Mouse (Mus musculus) retina, embryonic 14.5 days (tissue): ENCODE results near the gene Bahcc1.
A peak's percentile ranks its signal among the peaks of the same experiment; 100 is the strongest.

ENCODE experiments used
- DNase-seq: peaks from one replicate; pipeline ENCODE4 v3.0.0-alpha.2; 2015; ENCODE audit warnings: low spot score

Bahcc1 gene

GRCm38 (mm10) chr11:120242726-120243530 lies 10.2 kb downstream of the Bahcc1 start:
- peak; percentile 25 for DNase-seq

GRCm38 (mm10) chr11:120243531-120243820 lies 10.7 kb downstream of the Bahcc1 start:
- DNase-seq = no peak

GRCm38 (mm10) chr11:120248160-120248793 lies 15.5 kb downstream of the Bahcc1 start:
- no peak for DNase-seq

- no peak for DNase-seq
These were observed 16.2 kb downstream of the Bahcc1 start for GRCm38 (mm10) chr11:120248899-120249298.

GRCm38 (mm10) chr11:120250991-120251949 lies 18.5 kb downstream of the Bahcc1 start:
- DNase-seq = no peak

GRCm38 (mm10) chr11:120251950-120252308 lies 19.2 kb downstream of the Bahcc1 start:
- no peak for DNase-seq

GRCm38 (mm10) chr11:120252398-120252797 lies 19.7 kb downstream of the Bahcc1 start:
- DNase-seq = no peak

- DNase-seq = no peak
These were observed 20.3 kb downstream of the Bahcc1 start for GRCm38 (mm10) chr11:120252843-120253645.

- DNase-seq = no peak
These were observed 21.0 kb downstream of the Bahcc1 start for GRCm38 (mm10) chr11:120253646-120254315.

GRCm38 (mm10) chr11:120254420-120254819 lies 21.7 kb downstream of the Bahcc1 start:
- no peak for DNase-seq

GRCm38 (mm10) chr11:120255038-120255437 lies 22.3 kb downstream of the Bahcc1 start:
- no peak for DNase-seq

- no peak for DNase-seq
These were observed 22.8 kb downstream of the Bahcc1 start for GRCm38 (mm10) chr11:120255499-120255898.

GRCm38 (mm10) chr11:120256108-120256507 lies 23.4 kb downstream of the Bahcc1 start:
- no peak for DNase-seq

- no peak for DNase-seq
These were observed 23.8 kb downstream of the Bahcc1 start for GRCm38 (mm10) chr11:120256543-120256942.

GRCm38 (mm10) chr11:120256981-120257820 lies 24.5 kb downstream of the Bahcc1 start:
- DNase-seq = peak; percentile 50

GRCm38 (mm10) chr11:120257911-120258310 lies 25.2 kb downstream of the Bahcc1 start:
- no peak for DNase-seq

GRCm38 (mm10) chr11:120258896-120259689 lies 26.3 kb downstream of the Bahcc1 start:
- DNase-seq = no peak

- no peak for DNase-seq
These were observed 27.3 kb downstream of the Bahcc1 start for GRCm38 (mm10) chr11:120259792-120260768.
